Mouse (Mus musculus) testis, adult 10 weeks (tissue): ENCODE data around the gene Atp5c1. TPM values are rescaled to one million over a fixed set of nuclear protein-coding genes. Genes with fewer than 3 reads are reported as not detected.

Experiments used
- polyA plus RNA-seq: library from polyadenylated mRNA; stranded (reverse); fragments of 350-450 nt; fragmentation: Illumina TruSeq; extraction: RNeasy Lipid Tissue Mini Kit (QIAGEN cat#74804); gene quantifications from one replicate; pipeline ENCODE4 v1.2.3, GENCODE M21; 2014; ENCODE audit warnings: low read depth, low replicate concordance

Atp5c1 gene
- polyA plus RNA-seq: 283 TPM

GRCm38 (mm10) chr2:10080310-10081010 is at the start of gene Atp5c1, which contains the start of gene Kin:
Gene Atp5c1 (minus strand): TSS chr2:10080510.
Gene Kin (plus strand): TSS chr2:10080593.

GRCm38 (mm10) chr2:10048461-10048860 is 31.8 kb downstream of the Atp5c1 start, which contains the start of gene Taf3:
Gene Taf3 (minus strand): TSS chr2:10048596.

Other genes with a start within 250 kb of the Atp5c1 start
- 5.0 TPM for gene 4930412O13Rik, start 199.3 kb downstream of the Atp5c1 start, polyA plus RNA-seq
- not detected for gene 9230102O04Rik, start 191.0 kb downstream of the Atp5c1 start, polyA plus RNA-seq
- 1.0 TPM for gene Gata3, start 190.5 kb downstream of the Atp5c1 start, polyA plus RNA-seq
- gene Taf3, start 31.9 kb downstream of the Atp5c1 start, polyA plus RNA-seq: 15.0 TPM
- 8.9 TPM for gene Kin, start 83 bp upstream of the Atp5c1 start, polyA plus RNA-seq
- gene Itih2, start 50.9 kb upstream of the Atp5c1 start, polyA plus RNA-seq: 19.8 TPM
- gene Itih5, start 73.1 kb upstream of the Atp5c1 start, polyA plus RNA-seq: 6.0 TPM